Mouse (Mus musculus): ENCODE measurements around the gene Pced1b.

DNA sequence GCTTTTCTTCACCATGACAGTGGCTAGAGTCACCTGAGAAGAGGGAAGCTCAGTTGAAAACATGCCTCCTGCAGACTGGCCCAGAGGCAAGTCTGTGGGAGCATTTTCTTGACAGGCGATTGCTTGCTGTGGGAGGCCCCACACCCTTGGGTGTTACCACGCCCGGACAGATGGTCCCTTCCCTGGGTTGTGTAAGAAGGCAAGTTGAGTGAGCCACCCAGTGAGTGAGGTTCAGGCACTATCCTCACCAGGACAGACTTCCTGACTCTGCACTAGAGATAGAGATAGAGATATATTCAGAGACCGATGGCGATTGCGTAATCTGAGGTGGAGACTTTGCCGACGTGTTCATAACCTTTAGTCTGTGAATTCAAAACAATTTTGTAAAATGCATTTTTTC is 96.0 kb downstream of the Pced1b start:
- TF ChIP-seq ZC3H11A (IDR thresholded peaks at IDR 0.05; ENCODE audit: low read depth, low read length) (no peak), CHD2 (IDR thresholded peaks at IDR 0.05; ENCODE audit: low read length) (no peak; the same call in 1 of the 2 replicates), CTCF (IDR thresholded peaks at IDR 0.05 in 2 of 3, conservative IDR thresholded peaks at IDR 0.05 in 1 of 3; ENCODE audit: control insufficient read depth in 1 of 3, insufficient read depth in 1 of 3, low read depth in 2 of 3, low read length in 3 of 3, poor library complexity in 1 of 3, severe bottlenecking in 1 of 3) (no peak), ZMIZ1 (IDR thresholded peaks at IDR 0.05; ENCODE audit: low read depth, low read length) (peak; percentile 70; the same call in 1 of the 2 replicates), USF2 (IDR thresholded peaks at IDR 0.05; ENCODE audit: borderline replicate concordance in 1 of 2, insufficient read depth in 1 of 2, low read depth in 1 of 2, low read length in 2 of 2) (no peak), CHD1 (IDR thresholded peaks at IDR 0.05; ENCODE audit: low read depth, low read length) (0 out of 2 replicates have a peak, but pooled peaks have one; percentile 43), POLR2AphosphoS2 (IDR thresholded peaks at IDR 0.05; ENCODE audit: low read length) (peak; percentile 57; the same call in 1 of the 2 replicates), USF1 (IDR thresholded peaks at IDR 0.05; ENCODE audit: low read depth, low read length) (no peak), MAX (IDR thresholded peaks at IDR 0.05; ENCODE audit: low read length) (peak; percentile 73)
